Mouse (Mus musculus) thymus, adult 2 months (tissue): Measurements from ENCODE around the gene Snta1. TPM values are rescaled to one million over a fixed set of nuclear protein-coding genes. Genes with fewer than 3 reads are reported as not detected.
A peak's percentile ranks its signal among the peaks of the same experiment; 100 is the strongest.

ENCODE experiments used
- DNase-seq: peaks from one replicate; pipeline ENCODE4 v3.0.0; 2021
- H3K27ac ChIP-seq: fragments of 200-500 bp; 2 replicates; pipeline ENCODE4 v1.5.1; 2012; ENCODE audit warnings: low read length, control low read depth; ENCODE audit not compliant: control insufficient read depth, insufficient read depth
- H3K27me3 ChIP-seq: fragments of 200-500 bp; 2 replicates; pipeline ENCODE4 v1.6.1; 2012; ENCODE audit warnings: mild to moderate bottlenecking, low read length, moderate library complexity, mixed read lengths; ENCODE audit not compliant: control insufficient read depth, insufficient read depth
- H3K36me3 ChIP-seq: fragments of 200-500 bp; 2 replicates; pipeline ENCODE4 v1.6.1; 2012; ENCODE audit warnings: mild to moderate bottlenecking, low read length, moderate library complexity; ENCODE audit not compliant: control insufficient read depth, insufficient read depth
- H3K4me1 ChIP-seq: fragments of 200-500 bp; replicated peaks from 2 replicates; pipeline ENCODE4 v1.6.1; 2012; ENCODE audit warnings: low read length; ENCODE audit not compliant: control insufficient read depth, insufficient read depth
- H3K4me3 ChIP-seq: fragments of 200-500 bp; 2 replicates; pipeline ENCODE4 v1.5.1; 2012; ENCODE audit warnings: mild to moderate bottlenecking, low read length, control low read depth, moderate library complexity; ENCODE audit not compliant: control insufficient read depth, insufficient read depth
- CTCF ChIP-seq: fragments of 200-500 bp; IDR thresholded peaks from 2 replicates; pipeline ENCODE4 v1.5.1; 2012; ENCODE audit warnings: mild to moderate bottlenecking, control low read depth, low read length, moderate library complexity, borderline replicate concordance; ENCODE audit not compliant: control insufficient read depth, poor library complexity, insufficient read depth; ENCODE audit errors: extremely low read depth
- POLR2A ChIP-seq: fragments of 200-500 bp; IDR thresholded peaks from 2 replicates; pipeline ENCODE4 v1.6.1; 2012; ENCODE audit warnings: mild to moderate bottlenecking, low read length, control low read depth, moderate library complexity; ENCODE audit not compliant: control insufficient read depth, poor library complexity, insufficient read depth; ENCODE audit errors: extremely low read depth
- WGBS: fragments of 180-500 bp; shearing (Covaris S2); methylation state at CpG from one replicate; pipeline ENCODE4 v1.1.7; 2018; 5-methylcytosine and 5-hydroxymethylcytosine counted together
- polyA plus RNA-seq: library from polyadenylated mRNA; depleted of rRNA; stranded (reverse); fragments of >200 nt; gene quantifications from 2 replicates; pipeline ENCODE4 v1.2.3, GENCODE M21; 2012; rRNA removed

The Snta1 gene
- 5.8 and 9.6 TPM in 2 replicates for polyA plus RNA-seq

DNA sequence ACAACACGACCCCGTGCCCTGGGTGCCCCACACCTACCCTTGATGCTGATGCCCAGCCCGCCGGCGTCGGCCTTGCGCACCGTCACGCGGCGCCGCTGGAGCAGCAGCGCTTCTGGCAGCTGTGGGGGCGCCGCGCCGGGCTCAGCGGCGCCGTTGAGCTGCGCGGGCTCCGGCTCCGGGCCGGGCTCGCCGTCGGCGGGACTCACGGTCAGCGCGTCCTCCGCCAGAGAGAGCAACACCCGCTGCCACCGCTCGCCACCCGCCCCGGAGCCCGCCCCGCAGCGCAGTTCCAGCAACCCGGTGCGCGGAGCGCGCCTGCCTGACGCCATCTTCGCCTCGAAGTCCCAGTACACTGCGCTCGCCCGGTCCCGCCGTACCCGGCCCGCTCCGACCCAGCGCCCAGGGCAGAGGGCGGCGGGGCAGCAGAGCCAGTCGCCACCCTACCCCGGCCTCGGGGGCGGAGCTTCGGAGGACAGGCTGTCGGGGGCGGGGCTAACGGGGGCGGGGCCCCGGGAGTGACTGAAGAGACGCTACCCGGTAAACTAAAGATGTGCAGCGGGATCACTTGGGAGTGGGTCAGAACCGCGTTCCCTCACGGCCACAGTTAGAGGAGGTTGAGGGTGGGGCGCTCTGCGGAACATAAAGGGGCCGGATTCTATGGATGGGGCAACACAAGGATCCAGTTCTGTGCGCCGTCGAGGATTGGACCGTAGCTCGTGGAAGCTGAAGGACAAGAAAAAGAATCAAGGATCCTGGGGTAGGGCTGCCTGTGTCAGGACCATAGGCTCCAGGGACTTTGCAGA lies at the start of gene Snta1:
Gene Snta1, minus strand, starts transcription at position 457 of the 803 bp plus-strand sequence.
- peaks cover 9% of the 10 kb centered on the region for H3K4me1 ChIP-seq
- H3K4me3 ChIP-seq, result peak within 1 kb of the TSS; percentile 57
- TF ChIP-seq CTCF, result no peak
- TF ChIP-seq POLR2A, result no peak
- H3K36me3 ChIP-seq, result no peaks in the 10 kb centered on the region
- no peaks in the 10 kb centered on the region; the same call in 1 of the 2 replicates for H3K27me3 ChIP-seq
- DNase-seq, result peak; percentile 61
- H3K27ac ChIP-seq, result no peak within 1 kb of the TSS
- 3% methylated on average over 84 of the region's 84 CpGs for WGBS

DNA sequence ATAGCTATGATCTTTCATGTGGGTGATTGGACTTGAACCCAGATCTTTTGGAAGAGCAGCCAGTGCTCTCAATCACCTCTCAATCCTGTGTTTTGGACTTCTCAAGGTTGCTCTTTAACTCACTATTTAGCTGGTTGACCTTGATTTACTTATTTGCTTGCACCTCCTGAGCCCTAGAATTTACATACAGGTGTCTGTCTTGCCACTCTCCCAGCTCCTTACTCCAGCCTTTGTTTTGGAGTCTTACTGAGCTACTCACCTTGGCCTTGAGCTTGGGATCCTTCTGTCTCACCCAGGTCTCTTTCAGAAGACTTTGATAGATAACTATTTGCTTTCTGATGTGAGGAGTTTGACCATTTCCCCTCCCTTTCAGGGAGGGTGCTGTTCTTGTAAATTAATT lies 48.7 kb upstream of the Snta1 start:
- DNase-seq, result no peak
- H3K27me3 ChIP-seq, result no peaks in the 10 kb centered on the region
- H3K27ac ChIP-seq, result no peak overlapping the region
- H3K36me3 ChIP-seq, result no peaks in the 10 kb centered on the region
- no peak overlapping the region for H3K4me3 ChIP-seq
- peaks cover 3% of the 10 kb centered on the region; the same call in 1 of the 2 replicates for H3K4me1 ChIP-seq
- no peak for TF ChIP-seq POLR2A
- TF ChIP-seq CTCF, result no peak

DNA sequence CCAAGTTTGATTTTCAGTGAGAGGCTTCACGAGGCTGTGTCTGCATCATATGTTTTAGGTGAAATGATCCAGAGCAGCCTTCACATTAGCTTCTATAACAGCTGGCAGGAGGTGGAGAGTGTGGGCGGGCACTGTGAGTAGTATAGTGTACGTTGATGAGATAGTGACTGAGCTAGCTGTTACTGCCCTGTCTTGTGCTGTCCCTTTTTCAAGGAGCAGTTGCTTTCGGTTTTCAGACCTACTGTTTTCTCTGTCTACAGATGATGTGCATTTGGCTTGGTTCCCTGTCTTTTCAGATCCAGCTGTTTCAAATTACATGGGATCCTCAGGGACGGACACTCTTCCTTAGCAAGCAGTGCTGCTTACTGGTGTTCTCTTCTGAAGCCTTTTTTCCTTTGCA lies 47.9 kb upstream of the Snta1 start:
- no peak for DNase-seq
- TF ChIP-seq POLR2A, result no peak
- no peak for TF ChIP-seq CTCF
- no peak overlapping the region for H3K27ac ChIP-seq
- WGBS, result 78% methylated on average over 5 of the region's 5 CpGs
- no peaks in the 10 kb centered on the region for H3K36me3 ChIP-seq
- no peaks in the 10 kb centered on the region for H3K27me3 ChIP-seq
- no peak overlapping the region for H3K4me3 ChIP-seq
- H3K4me1 ChIP-seq, result peaks cover 3% of the 10 kb centered on the region; the same call in 1 of the 2 replicates

DNA sequence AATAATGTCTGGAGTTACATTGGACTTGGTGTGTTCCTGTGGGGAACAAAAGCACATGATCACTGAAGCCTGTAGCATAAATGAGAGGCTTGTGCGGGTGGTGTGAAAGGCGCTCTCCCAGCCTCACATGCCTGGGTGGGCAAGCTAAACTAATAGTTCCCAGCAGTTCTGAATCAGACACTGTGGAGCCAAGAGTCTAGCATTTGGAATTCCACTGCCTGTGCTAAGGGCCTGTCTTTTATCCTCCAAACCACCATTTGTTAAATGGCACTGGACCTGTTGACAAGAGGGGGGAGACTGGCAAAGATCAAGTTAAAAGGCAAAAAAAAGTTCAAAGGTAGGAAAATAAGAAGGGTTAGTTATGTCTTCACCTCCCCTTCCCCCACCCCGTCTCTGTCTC lies 46.7 kb upstream of the Snta1 start:
- 91% methylated on average over 3 of the region's 3 CpGs for WGBS
- Histone ChIP-seq H3K27ac (no peak overlapping the region), H3K4me3 (no peak overlapping the region), H3K4me1 (peaks cover 3% of the 10 kb centered on the region; the same call in 1 of the 2 replicates), H3K27me3 (no peaks in the 10 kb centered on the region), H3K36me3 (no peaks in the 10 kb centered on the region)
- DNase-seq, result no peak
- TF ChIP-seq POLR2A (no peak), CTCF (no peak)

DNA sequence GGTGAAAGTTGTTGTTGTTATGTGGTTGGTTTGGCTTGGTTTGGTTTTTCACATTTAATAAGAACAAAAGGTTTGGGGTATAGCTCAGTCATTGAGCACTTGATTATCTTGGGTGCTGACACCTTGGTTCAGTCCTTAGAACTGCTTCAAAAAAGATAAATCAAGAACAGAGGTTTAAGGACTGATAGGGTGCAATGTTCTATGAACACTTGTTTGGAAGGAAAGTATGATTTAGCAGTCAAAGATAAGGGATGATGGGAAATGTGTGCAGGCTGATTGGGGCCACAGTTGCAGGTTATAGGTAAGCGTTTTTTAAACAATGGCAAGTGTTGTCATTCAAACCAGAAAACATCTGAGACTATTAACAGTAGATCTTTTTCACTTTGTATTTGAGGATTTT lies 46.2 kb upstream of the Snta1 start:
- Histone ChIP-seq H3K27me3 (no peaks in the 10 kb centered on the region), H3K4me1 (peaks cover 3% of the 10 kb centered on the region; the same call in 1 of the 2 replicates), H3K36me3 (no peaks in the 10 kb centered on the region), H3K27ac (no peak overlapping the region), H3K4me3 (no peak overlapping the region)
- no peak for TF ChIP-seq POLR2A
- TF ChIP-seq CTCF, result no peak
- DNase-seq, result no peak
- 90% methylated on average over 1 of the region's 1 CpGs for WGBS

DNA sequence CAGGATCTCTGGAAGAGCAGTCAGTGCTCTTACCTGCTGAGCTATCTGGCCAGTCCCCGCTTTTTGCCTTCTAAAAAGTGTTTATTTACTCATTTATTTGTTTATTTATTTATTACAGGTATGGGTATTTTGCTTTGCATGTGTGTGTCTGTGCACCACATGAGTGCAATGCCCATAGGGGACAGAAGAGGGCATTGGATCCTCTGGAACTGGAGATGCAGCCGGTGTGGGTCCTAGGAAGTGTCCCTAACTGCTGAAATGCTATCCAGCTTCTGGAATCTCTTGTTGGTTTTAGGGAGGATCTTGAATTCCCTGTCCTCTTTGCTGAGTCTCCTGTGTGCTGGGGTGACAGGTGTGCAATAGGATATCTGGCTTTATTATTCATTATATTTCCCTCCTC lies 45.1 kb upstream of the Snta1 start:
- DNase-seq, result no peak
- Histone ChIP-seq H3K4me1 (peaks cover 3% of the 10 kb centered on the region; the same call in 1 of the 2 replicates), H3K27ac (no peak overlapping the region), H3K36me3 (no peaks in the 10 kb centered on the region), H3K27me3 (no peaks in the 10 kb centered on the region), H3K4me3 (no peak overlapping the region)
- WGBS, result 96% methylated on average over 2 of the region's 2 CpGs
- TF ChIP-seq CTCF (no peak), POLR2A (no peak)

DNA sequence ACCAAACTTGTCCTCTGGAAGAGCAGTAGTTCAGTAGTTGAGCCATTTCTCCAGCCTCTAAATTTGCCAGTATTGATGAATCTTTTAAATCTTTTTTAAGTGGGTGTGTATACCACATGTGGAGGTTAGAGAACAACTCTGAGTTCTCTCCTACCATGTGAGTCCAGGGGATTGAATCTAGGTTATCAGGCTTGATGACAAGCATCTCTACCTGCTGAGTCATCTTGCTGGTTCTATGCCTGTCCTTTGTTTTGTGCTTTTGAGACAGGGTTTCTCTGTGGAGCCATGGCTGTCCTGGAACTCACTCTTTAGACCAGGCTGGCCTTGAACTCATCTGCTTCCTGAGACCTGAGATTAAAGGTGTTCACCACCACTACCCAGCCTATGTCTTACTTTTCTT lies 40.7 kb upstream of the Snta1 start:
- no peaks in the 10 kb centered on the region for H3K36me3 ChIP-seq
- DNase-seq, result no peak
- no peaks in the 10 kb centered on the region for H3K4me1 ChIP-seq
- TF ChIP-seq POLR2A (no peak), CTCF (no peak)
- no peak overlapping the region for H3K27ac ChIP-seq
- no peaks in the 10 kb centered on the region for H3K27me3 ChIP-seq
- no peak overlapping the region for H3K4me3 ChIP-seq
